Mouse (Mus musculus) E14TG2a.4 (cell line): Measurements from ENCODE around the gene Eif3g.

Experiments used
- H3K27me3 ChIP-seq: 2 replicates; pipeline ENCODE4 v1.6.1; 2014; ENCODE audit warnings: low read length, control low read depth; ENCODE audit not compliant: insufficient read depth
- H3K36me3 ChIP-seq: 2 replicates; pipeline ENCODE4 v1.6.1; 2014; ENCODE audit warnings: low read length, control low read depth; ENCODE audit not compliant: insufficient read depth
- H3K4me1 ChIP-seq: replicated peaks from 2 replicates; pipeline ENCODE4 v1.6.1; 2014; ENCODE audit warnings: low read depth, low read length, control low read depth
- H3K4me3 ChIP-seq: replicated peaks from 2 replicates; pipeline ENCODE4 v1.5.1; 2014; ENCODE audit warnings: mild to moderate bottlenecking, low read length
- H3K9me3 ChIP-seq: 2 replicates; pipeline ENCODE4 v1.6.1; 2014; ENCODE audit warnings: low read length, control low read depth
- CTCF ChIP-seq: conservative IDR thresholded peaks from 2 replicates; pipeline ENCODE4 v1.5.1; 2014; ENCODE audit warnings: low read length
- NANOG ChIP-seq: IDR thresholded peaks from 2 replicates; pipeline ENCODE4 v1.6.1; 2014; ENCODE audit warnings: borderline replicate concordance, low read length, mixed read lengths
- POU5F1 ChIP-seq: IDR thresholded peaks from 2 replicates; pipeline ENCODE4 v1.6.1; 2014; ENCODE audit warnings: low read length, borderline replicate concordance

The Eif3g gene

GRCm38 (mm10) chr9:20879097-20879792, 19.2 kb downstream of the Eif3g start, which contains the start of gene Angptl6:
Angptl6 (minus strand) TSS chr9:20879727.
- TF ChIP-seq NANOG (no peak), CTCF (no peak), POU5F1 (no peak)
- Histone ChIP-seq H3K36me3 (peaks cover 11% of the 10 kb centered on the region), H3K27me3 (no peaks in the 10 kb centered on the region), H3K4me3 (peak within 1 kb of the TSS; percentile 79), H3K9me3 (peaks cover 45% of the 10 kb centered on the region), H3K4me1 (peaks cover 33% of the 10 kb centered on the region)

GRCm38 (mm10) chr9:20878710-20879065, 19.7 kb downstream of the Eif3g start:
- Histone ChIP-seq H3K36me3 (peaks cover 16% of the 10 kb centered on the region), H3K4me1 (peaks cover 34% of the 10 kb centered on the region), H3K4me3 (peak overlapping the region; percentile 79), H3K9me3 (peaks cover 40% of the 10 kb centered on the region), H3K27me3 (no peaks in the 10 kb centered on the region)
- no peak for TF ChIP-seq POU5F1
- no peak for TF ChIP-seq NANOG
- TF ChIP-seq CTCF, result no peak

GRCm38 (mm10) chr9:20878041-20878709, 20.2 kb downstream of the Eif3g start:
- H3K9me3 ChIP-seq, result peaks cover 36% of the 10 kb centered on the region
- no peaks in the 10 kb centered on the region for H3K27me3 ChIP-seq
- TF ChIP-seq POU5F1 (no peak), CTCF (peak; percentile 22), NANOG (no peak)
- peak overlapping the region; percentile 79 for H3K4me3 ChIP-seq
- H3K4me1 ChIP-seq, result peaks cover 35% of the 10 kb centered on the region
- peaks cover 21% of the 10 kb centered on the region for H3K36me3 ChIP-seq

GRCm38 (mm10) chr9:20877118-20878040, 21.0 kb downstream of the Eif3g start:
- no peak for TF ChIP-seq NANOG
- no peak for TF ChIP-seq POU5F1
- TF ChIP-seq CTCF, result no peak
- peaks cover 28% of the 10 kb centered on the region for H3K9me3 ChIP-seq
- peaks cover 28% of the 10 kb centered on the region for H3K36me3 ChIP-seq

GRCm38 (mm10) chr9:20876318-20877117, 21.9 kb downstream of the Eif3g start:
- Histone ChIP-seq H3K36me3 (peaks cover 37% of the 10 kb centered on the region), H3K4me1 (peaks cover 38% of the 10 kb centered on the region), H3K27me3 (no peaks in the 10 kb centered on the region), H3K9me3 (peaks cover 22% of the 10 kb centered on the region), H3K4me3 (peak overlapping the region; percentile 73; the same call in 1 of the 2 replicates)
- TF ChIP-seq CTCF, result no peak
- no peak for TF ChIP-seq POU5F1
- TF ChIP-seq NANOG, result no peak

More at GRCm38 (mm10) chr9:20877118-20878040, 21.0 kb downstream of the Eif3g start:
- Histone ChIP-seq H3K4me3 (peak overlapping the region; percentile 73), H3K4me1 (peaks cover 38% of the 10 kb centered on the region), H3K27me3 (no peaks in the 10 kb centered on the region)

- Histone ChIP-seq H3K4me1 (peaks cover 51% of the 10 kb centered on the region), H3K9me3 (peaks cover 9% of the 10 kb centered on the region), H3K36me3 (peaks cover 50% of the 10 kb centered on the region), H3K27me3 (peaks cover 1% of the 10 kb centered on the region; the same call in 1 of the 2 replicates), H3K4me3 (no peak overlapping the region)
- TF ChIP-seq NANOG (no peak), CTCF (no peak), POU5F1 (no peak)
These were observed 23.2 kb downstream of the Eif3g start for GRCm38 (mm10) chr9:20875021-20875790.

GRCm38 (mm10) chr9:20873521-20873920, 24.9 kb downstream of the Eif3g start:
- no peak overlapping the region for H3K4me3 ChIP-seq
- peaks cover 57% of the 10 kb centered on the region for H3K4me1 ChIP-seq
- H3K27me3 ChIP-seq, result peaks cover 16% of the 10 kb centered on the region
- no peaks in the 10 kb centered on the region for H3K9me3 ChIP-seq
- peaks cover 58% of the 10 kb centered on the region for H3K36me3 ChIP-seq
- TF ChIP-seq POU5F1 (no peak), NANOG (no peak), CTCF (no peak)
